Mouse (Mus musculus) E14TG2a.4 (cell line): ENCODE measurements around the gene Gnb2.

ENCODE experiments used
- CTCF ChIP-seq: conservative IDR thresholded peaks from 2 replicates; pipeline ENCODE4 v1.5.1; 2014; ENCODE audit warnings: low read length
- POU5F1 ChIP-seq: IDR thresholded peaks from 2 replicates; pipeline ENCODE4 v1.6.1; 2014; ENCODE audit warnings: low read length, borderline replicate concordance

DNA sequence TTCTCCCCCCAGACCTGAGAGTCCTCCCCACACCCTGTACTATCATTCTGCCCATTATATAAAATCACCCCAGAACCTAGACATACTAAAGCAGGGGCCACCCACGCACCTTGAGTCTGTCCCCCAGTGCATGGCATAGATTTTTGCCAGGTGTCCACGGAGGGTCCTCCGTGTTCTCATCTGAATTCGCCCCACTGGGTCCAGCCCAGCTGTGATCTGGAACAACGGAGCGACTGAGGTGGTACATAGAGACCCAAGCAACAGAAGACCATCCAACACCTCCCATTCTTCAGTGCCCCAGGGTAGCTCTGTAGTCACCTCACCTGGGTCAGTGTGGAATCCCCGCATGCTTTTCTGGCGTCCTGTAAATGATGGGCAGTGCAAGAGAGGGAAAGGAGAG lies 3.2 kb downstream of the Gnb2 start:
- TF ChIP-seq CTCF (no peak), POU5F1 (no peak)
